Mouse (Mus musculus) midbrain, embryonic 11.5 days (tissue): ENCODE measurements around the gene E4f1. TPM values are rescaled to one million over a fixed set of nuclear protein-coding genes. Genes with fewer than 3 reads are reported as not detected.

Source experiments
- ATAC-seq: fragments of 200-750 bp; cut with Nextera tagmentation; 2 replicates; pipeline ENCODE4 v1.8.0; 2017; ENCODE audit warnings: moderate TSS enrichment, moderate library complexity; ENCODE audit not compliant: low FRiP score
- DNase-seq: peaks from one replicate; pipeline ENCODE4 v3.0.0; 2015; ENCODE audit warnings: low spot score; ENCODE audit errors: missing footprints
- H3K27ac ChIP-seq: fragments of 300-500 bp; sonication (generic); 2 replicates; pipeline ENCODE4 v1.5.1; 2014; ENCODE audit warnings: low read depth, low read length
- H3K27me3 ChIP-seq: fragments of 300-500 bp; sonication (generic); 2 replicates; pipeline ENCODE4 v1.6.1; 2014; ENCODE audit warnings: mild to moderate bottlenecking, low read length, moderate library complexity, mixed read lengths; ENCODE audit not compliant: control insufficient read depth, insufficient read depth
- H3K36me3 ChIP-seq: fragments of 300-500 bp; sonication (generic); 2 replicates; pipeline ENCODE4 v1.6.1; 2014; ENCODE audit warnings: mild to moderate bottlenecking, low read length, moderate library complexity, mixed read lengths; ENCODE audit not compliant: control insufficient read depth, insufficient read depth
- H3K4me1 ChIP-seq: fragments of 300-500 bp; sonication (generic); 2 replicates; pipeline ENCODE4 v1.6.1; 2014; ENCODE audit warnings: low read length; ENCODE audit not compliant: control insufficient read depth, insufficient read depth
- H3K4me2 ChIP-seq: fragments of 300-500 bp; sonication (generic); 2 replicates; pipeline ENCODE4 v1.6.1; 2014; ENCODE audit warnings: mild to moderate bottlenecking, moderate library complexity
- H3K4me3 ChIP-seq: fragments of 300-500 bp; sonication (generic); 2 replicates; pipeline ENCODE4 v1.5.1; 2014; ENCODE audit warnings: low read depth, low read length
- H3K9ac ChIP-seq: fragments of 300-500 bp; sonication (generic); 2 replicates; pipeline ENCODE4 v1.6.1; 2014; ENCODE audit warnings: low read length
- H3K9me3 ChIP-seq: fragments of 300-500 bp; sonication (generic); 2 replicates; pipeline ENCODE4 v1.6.1; 2016; ENCODE audit warnings: low read length; ENCODE audit not compliant: control insufficient read depth
- WGBS: fragments of 180-500 bp; shearing (Covaris S2); extraction: QIAGEN DNeasy Blood & Tissue Kit; methylation state at CpG from one replicate; pipeline ENCODE4 v1.1.7; 2014; 5-methylcytosine and 5-hydroxymethylcytosine counted together
- polyA plus RNA-seq: library from polyadenylated mRNA; unstranded; fragments of >200 nt; fragmentation: Nextera tagmentation; extraction: Ambion mirVana; gene quantifications from 2 replicates; pipeline ENCODE4 v1.2.1, GENCODE M21; 2014

E4f1 gene
- polyA plus RNA-seq, 1 experiment from 2014 or later, result 14.7 TPM

DNA sequence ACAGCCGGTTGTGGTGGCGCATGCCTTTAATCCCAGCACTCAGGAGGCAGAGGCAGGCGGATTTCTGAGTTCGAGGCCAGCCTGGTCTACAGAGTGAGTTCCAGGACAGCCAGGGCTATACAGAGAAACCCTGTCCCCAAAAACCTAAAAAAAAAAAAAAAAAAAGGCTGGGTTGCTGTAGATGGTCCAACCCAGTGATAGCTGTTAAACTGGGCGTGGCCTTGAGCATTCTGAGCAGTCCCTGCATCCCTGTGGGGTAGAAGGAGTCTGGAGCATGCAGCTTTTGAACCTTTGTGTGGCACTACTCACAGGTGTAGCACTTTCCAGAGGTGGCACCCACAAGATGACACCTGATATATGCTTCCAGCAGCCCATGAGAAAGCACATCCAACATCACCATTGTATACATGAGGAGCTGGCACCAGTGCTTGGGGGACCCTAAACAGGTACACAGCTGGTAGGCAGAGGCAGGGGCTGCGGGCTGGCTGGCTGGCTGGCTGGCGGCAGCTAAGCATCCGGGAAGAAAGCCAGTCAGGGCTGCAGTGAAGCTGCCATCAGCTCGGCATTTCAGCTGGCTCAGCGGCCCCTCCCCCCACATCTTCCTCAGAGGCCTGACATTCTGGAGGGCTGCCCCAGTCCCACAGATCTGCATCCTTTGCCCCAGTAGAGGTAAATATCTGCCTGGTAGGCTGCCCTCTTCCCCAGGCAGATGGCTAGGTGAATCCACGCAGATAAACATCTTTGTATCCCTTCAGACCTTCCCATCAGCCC is 15.2 kb upstream of the E4f1 start:
- WGBS, result 51% methylated on average over 11 of the region's 11 CpGs
- Histone ChIP-seq H3K9me3 (no peaks in the 10 kb centered on the region), H3K27ac (no peak overlapping the region), H3K4me1 (peaks cover 15% of the 10 kb centered on the region), H3K4me2 (no peak overlapping the region), H3K27me3 (peaks cover 3% of the 10 kb centered on the region; the same call in 1 of the 2 replicates), H3K36me3 (no peaks in the 10 kb centered on the region), H3K9ac (peak overlapping the region; percentile 33; the same call in 1 of the 2 replicates), H3K4me3 (no peak overlapping the region)
- ATAC-seq, result no peak
- DNase-seq, result no peak

GRCm38 (mm10) chr17:24483495-24483894 is 13.4 kb upstream of the E4f1 start:
- ATAC-seq (no peak), DNase-seq (peak; percentile 60)
- Histone ChIP-seq H3K4me2 (no peak overlapping the region), H3K27ac (no peak overlapping the region), H3K9ac (no peak overlapping the region), H3K27me3 (0 out of 2 replicates have a peak, but pooled peaks cover 3% of the 10 kb centered on the region), H3K36me3 (no peaks in the 10 kb centered on the region), H3K4me1 (peaks cover 6% of the 10 kb centered on the region), H3K4me3 (no peak overlapping the region), H3K9me3 (no peaks in the 10 kb centered on the region)
- 85% methylated on average over 3 of the region's 3 CpGs for WGBS

DNA sequence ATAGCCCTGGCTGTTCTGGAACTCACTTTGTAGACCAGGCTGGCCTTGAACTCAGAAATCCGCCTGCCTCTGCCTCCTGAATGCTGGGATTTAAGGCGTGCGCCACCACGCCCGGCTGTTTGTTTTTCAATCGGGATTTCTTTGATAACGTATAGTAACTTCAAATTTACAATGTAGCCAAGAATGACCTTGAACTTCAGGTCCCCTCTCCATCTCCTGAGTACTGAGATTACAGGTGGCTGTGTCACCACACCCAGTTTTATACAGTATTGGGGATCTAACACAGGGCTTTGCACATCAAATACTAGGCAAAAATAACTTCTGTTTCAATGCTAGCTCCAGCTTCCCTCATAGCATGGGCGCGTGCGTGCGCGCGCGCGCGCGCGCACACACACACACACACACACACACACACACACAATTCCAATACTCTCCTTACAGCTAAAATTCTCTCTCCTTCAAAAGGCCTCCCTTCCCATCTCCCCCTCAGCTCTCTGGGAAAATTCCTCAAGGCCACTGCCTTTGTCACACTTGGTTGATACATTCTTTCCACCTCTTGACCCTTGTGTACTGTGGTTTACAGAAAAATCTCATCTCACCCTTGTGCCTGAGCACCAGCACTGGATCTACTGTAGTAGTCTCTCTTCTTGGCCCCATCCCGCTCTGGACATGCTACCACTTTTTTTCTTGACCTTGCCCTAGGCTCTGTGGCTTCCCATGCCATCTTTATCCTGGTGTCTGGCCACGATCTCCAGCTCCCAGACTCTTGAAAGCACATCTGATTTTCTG is 11.1 kb upstream of the E4f1 start:
- 94% methylated on average over 20 of the region's 20 CpGs for WGBS
- no peaks in the 10 kb centered on the region for H3K27me3 ChIP-seq
- H3K4me1 ChIP-seq, result peaks cover 8% of the 10 kb centered on the region
- H3K9ac ChIP-seq, result no peak overlapping the region
- no peak overlapping the region for H3K27ac ChIP-seq
- no peaks in the 10 kb centered on the region for H3K9me3 ChIP-seq
- H3K4me3 ChIP-seq, result no peak overlapping the region
- DNase-seq (peak; percentile 69), ATAC-seq (no peak)
- H3K4me2 ChIP-seq, result no peak overlapping the region
- H3K36me3 ChIP-seq, result peaks cover 3% of the 10 kb centered on the region; the same call in 1 of the 2 replicates

GRCm38 (mm10) chr17:24480201-24480826 is 10.2 kb upstream of the E4f1 start:
- ATAC-seq (no peak), DNase-seq (peak; percentile 82)
- Histone ChIP-seq H3K9ac (no peak overlapping the region), H3K4me2 (no peak overlapping the region), H3K9me3 (no peaks in the 10 kb centered on the region), H3K27me3 (no peaks in the 10 kb centered on the region), H3K36me3 (peaks cover 7% of the 10 kb centered on the region), H3K27ac (no peak overlapping the region), H3K4me1 (peaks cover 8% of the 10 kb centered on the region), H3K4me3 (no peak overlapping the region)
- WGBS, result 45% methylated on average over 3 of the region's 3 CpGs

GRCm38 (mm10) chr17:24479431-24479830 is 9.3 kb upstream of the E4f1 start:
- 28% methylated on average over 1 of the region's 1 CpGs for WGBS
- no peak overlapping the region for H3K27ac ChIP-seq
- H3K4me3 ChIP-seq, result peak overlapping the region; percentile 75; the same call in 1 of the 2 replicates

GRCm38 (mm10) chr17:24478663-24479380 is 8.7 kb upstream of the E4f1 start, which contains the start of gene Mlst8:
Mlst8 (minus strand) TSS chr17:24479078.
- ATAC-seq, result peak; percentile 93
- peak within 1 kb of the TSS; percentile 53 for H3K4me2 ChIP-seq
- no peaks in the 10 kb centered on the region for H3K27me3 ChIP-seq
- peak within 1 kb of the TSS; percentile 75 for H3K4me3 ChIP-seq
- peak within 1 kb of the TSS; percentile 94 for H3K27ac ChIP-seq
- peak; percentile 99 for DNase-seq
- H3K9me3 ChIP-seq, result no peaks in the 10 kb centered on the region
- peaks cover 8% of the 10 kb centered on the region for H3K4me1 ChIP-seq
- H3K9ac ChIP-seq, result peak within 1 kb of the TSS; percentile 89
- H3K36me3 ChIP-seq, result peaks cover 7% of the 10 kb centered on the region
- WGBS, result under 1% methylated on average over 48 of the region's 48 CpGs

More at GRCm38 (mm10) chr17:24479431-24479830, 9.3 kb upstream of the E4f1 start:
- Histone ChIP-seq H3K9me3 (no peaks in the 10 kb centered on the region), H3K36me3 (peaks cover 7% of the 10 kb centered on the region), H3K4me2 (peak overlapping the region; percentile 53; the same call in 1 of the 2 replicates), H3K4me1 (peaks cover 8% of the 10 kb centered on the region), H3K9ac (no peak overlapping the region; the same call in 1 of the 2 replicates), H3K27me3 (no peaks in the 10 kb centered on the region)
- DNase-seq (peak; percentile 79), ATAC-seq (no peak)

DNA sequence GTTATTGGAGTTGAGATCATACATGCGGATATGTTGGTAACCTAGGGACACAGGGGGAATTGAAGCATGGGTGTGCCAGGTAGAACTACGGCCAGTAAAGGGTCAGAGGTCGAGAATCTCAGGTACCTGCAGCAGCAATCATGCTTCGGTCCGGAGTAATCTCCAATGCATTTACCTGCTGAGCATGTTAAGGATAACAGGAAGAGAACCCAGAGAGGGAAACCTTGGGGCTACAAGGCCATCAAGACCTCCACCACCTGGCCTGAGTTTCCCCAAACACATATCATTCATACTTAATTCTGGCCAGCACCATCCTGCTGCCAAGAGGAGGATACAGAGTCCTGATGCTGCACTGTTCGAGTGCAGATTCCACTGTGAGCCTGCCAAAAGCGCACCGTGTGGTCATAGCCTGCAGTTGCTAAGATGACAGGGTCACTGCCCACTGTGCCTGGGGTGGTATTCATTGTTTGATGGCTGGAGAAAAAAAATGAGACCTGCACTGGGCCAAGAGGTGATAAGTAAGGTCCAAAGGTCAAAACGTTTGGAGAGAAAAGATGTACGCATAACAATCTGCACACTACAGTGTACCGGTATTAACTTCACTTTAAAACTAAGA is 8.0 kb upstream of the E4f1 start:
- H3K9ac ChIP-seq, result peak overlapping the region; percentile 89
- DNase-seq (no peak), ATAC-seq (peak; percentile 36)
- peaks cover 7% of the 10 kb centered on the region for H3K36me3 ChIP-seq
- H3K4me2 ChIP-seq, result peak overlapping the region; percentile 53
- 59% methylated on average over 11 of the region's 11 CpGs for WGBS
- H3K27me3 ChIP-seq, result no peaks in the 10 kb centered on the region
- H3K9me3 ChIP-seq, result no peaks in the 10 kb centered on the region
- H3K27ac ChIP-seq, result no peak overlapping the region
- peak overlapping the region; percentile 75 for H3K4me3 ChIP-seq
- peaks cover 8% of the 10 kb centered on the region for H3K4me1 ChIP-seq
